Mouse (Mus musculus) left cerebral cortex, postnatal 36 days (tissue): ENCODE results near the gene Arrdc3. TPM values are rescaled to one million over a fixed set of nuclear protein-coding genes. Genes with fewer than 3 reads are reported as not detected.
"Not testable (repeated sequence)": the region's sequence is repeated elsewhere in the genome, so short reads cannot be mapped to it uniquely, and the experiment has no call there.

Experiments used
- DNase-seq, 2 experiments: peaks; one replicate each; pipeline ENCODE4 v3.0.0; 2021 to 2022; ENCODE audit warnings: low spot score in 2 of 2, mixed read lengths in 1 of 2
- intact Hi-C: fragments of 180-260 bp; cut with DNase I; formaldehyde crosslinking; loops from one replicate; pipeline ENCODE4 v1.15.1; 2025
- total RNA-seq, 2 experiments: library from RNA; stranded (reverse); gene quantifications; 2 replicates each; pipeline ENCODE4 v1.2.3; 2021

Arrdc3 gene
- 10 to 100 TPM; 37.0 to 39.8 TPM for total RNA-seq

DNA sequence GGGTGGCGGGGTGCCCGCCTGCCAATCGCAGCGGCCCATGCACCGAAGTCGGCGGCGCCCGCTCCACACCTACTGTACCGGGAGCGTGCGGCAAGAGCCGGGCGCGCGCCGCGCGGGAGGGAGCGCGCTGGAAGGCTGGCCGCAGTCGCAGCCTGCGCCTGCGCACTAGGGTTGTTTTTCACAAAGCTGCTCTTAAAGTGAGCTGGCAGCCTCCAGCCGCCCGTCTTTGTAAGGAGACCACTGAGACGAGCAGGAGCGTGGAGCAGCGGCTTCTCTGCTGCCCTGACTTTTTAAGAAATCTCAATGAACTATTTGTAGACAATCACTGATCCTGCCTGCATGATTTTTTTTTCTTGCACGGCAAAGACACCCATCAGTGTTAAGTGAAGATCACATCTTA is at the start of gene Arrdc3:
Gene Arrdc3, plus strand, starts transcription at position 195 of the 400 bp plus-strand sequence.
- peak; percentile 97 to 98 for DNase-seq
- intact Hi-C loops = loop anchor here (2.0 to 5.0 kb wide), 5 partner anchors 272 to 829 kb away; partner anchors contain the start of genes Lysmd3, Mblac2 and Polr3g

DNA sequence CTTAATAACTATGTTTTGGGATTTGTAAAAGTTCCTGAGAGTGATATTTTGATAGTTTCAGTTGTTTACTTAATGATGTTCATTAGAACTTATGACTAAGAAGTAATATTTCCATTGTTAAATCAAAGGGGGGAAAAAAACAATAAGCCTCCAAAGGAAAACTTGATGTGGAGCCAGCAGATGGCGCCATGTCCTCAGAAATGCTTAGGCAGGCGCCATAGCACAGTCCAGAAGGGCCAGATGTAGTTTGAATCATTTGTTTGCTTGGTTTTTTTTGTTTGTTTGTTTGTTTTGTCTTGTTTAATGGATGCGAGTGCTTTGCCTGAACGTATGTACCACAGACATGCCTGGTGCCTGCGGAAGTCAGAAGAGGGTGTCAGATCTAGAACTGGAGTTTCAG is 21.0 kb upstream of the Arrdc3 start:
- peak; percentile 43 to 47 for DNase-seq
- intact Hi-C loops = loop anchor here (1.0 to 5.0 kb wide), 5 partner anchors 295 to 900 kb away; no protein-coding TSS in a partner anchor

DNA sequence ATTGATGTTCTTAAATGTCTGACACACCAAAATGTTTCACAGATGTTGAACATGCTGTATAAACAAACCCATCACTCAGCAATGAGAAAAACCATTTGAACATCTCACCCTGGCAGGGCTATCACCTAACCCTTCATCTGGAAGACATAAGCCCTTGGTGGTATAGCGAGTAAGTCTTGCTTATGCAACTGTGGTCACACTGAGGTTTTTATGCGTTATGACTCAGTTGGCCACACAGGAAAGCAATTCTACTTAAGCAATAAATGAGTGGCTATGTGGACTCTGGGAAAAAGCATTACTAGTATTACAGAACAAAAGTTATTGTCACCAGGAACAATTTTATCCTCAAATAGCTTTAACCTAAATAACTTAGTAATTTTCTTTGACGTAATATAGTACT is 19.0 kb upstream of the Arrdc3 start:
- intact Hi-C loops = loop anchor here (5.0 kb wide), 3 partner anchors 293 to 898 kb away; no protein-coding TSS in a partner anchor
- no peak for DNase-seq

DNA sequence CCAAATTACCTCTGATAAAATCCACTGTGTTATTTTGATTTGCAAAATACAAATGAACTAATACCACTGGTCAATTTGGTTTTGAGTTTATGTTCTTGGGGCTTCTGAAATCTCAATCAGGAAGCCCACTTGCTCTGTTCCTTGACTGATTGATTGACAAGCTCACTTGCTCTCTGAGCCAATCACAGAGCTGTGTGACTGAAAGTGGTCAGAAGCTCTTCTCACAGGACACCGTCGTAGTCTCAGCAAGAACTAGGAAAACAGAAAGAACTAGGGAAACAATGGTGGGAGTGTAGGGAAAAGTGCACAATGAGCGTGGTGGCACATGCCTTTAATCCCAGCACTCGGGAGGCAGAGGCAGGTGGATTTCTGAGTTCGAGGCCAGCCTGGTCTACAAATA is 8.1 kb upstream of the Arrdc3 start:
- intact Hi-C loops = no loop called here
- no peak for DNase-seq

DNA sequence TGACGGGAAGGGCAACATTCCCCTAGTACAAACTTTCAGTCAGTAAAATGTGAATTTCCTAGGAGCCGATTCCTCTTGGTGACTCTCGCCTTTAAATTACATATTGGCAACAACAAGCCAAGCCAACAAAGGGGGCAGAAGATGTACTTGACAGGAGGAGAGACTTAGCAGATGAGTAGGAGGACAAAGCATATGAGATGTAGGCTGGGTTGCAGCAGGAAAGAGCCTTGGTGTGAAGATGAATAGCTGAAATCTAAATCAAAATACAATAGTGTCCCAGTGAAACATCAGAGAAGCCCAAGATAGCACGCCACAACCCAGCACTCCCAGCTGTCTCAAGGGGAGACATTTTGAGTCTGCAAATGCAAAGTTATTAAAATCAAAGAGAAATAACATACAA is 2.4 kb upstream of the Arrdc3 start:
- DNase-seq = peak in 1 of 2 experiments; percentile 40
- intact Hi-C loops = loop anchor here (5.0 kb wide), 4 partner anchors 432 to 832 kb away; partner anchors contain the start of genes Lysmd3, Mblac2 and Polr3g

DNA sequence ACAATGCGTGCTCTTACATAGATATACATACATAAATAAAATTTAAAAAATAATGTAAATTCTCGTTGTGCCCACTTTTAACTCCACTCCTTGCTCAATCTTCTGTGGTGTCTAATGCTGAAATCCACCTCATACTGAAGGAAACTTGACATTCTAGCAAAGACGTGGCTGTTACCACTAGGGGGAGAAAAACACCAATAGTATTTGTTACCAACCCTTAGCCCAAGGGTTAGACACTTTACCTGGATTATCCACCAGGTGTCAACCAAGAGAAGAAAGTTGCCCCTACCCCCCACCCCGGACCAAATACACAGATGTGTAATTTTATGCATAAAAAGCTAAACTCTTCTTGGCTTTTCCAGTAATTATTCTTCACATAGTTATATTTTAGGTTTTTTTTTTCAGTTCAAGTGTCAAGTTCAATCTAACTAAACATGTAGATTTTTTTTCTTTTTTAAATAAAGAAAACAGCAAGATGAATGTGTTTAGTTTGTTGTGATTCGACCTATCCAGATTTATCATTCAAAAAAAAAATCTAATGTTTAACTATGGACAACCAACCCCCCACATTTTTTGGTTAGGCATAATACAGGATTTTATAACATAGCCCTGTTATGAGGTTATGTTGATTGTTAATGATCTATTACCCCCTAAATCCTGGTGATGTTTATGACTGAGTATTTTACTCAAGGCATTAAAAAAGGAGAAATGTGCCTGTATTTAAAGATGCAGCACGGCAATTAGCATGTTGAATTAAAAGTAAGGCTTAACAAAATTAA is 1.3 kb upstream of the Arrdc3 start:
- intact Hi-C loops = loop anchor here (2.0 to 5.0 kb wide), 5 partner anchors 273 to 830 kb away; partner anchors contain the start of genes Lysmd3, Mblac2 and Polr3g
- peak in 1 of 2 experiments; percentile 24 for DNase-seq

DNA sequence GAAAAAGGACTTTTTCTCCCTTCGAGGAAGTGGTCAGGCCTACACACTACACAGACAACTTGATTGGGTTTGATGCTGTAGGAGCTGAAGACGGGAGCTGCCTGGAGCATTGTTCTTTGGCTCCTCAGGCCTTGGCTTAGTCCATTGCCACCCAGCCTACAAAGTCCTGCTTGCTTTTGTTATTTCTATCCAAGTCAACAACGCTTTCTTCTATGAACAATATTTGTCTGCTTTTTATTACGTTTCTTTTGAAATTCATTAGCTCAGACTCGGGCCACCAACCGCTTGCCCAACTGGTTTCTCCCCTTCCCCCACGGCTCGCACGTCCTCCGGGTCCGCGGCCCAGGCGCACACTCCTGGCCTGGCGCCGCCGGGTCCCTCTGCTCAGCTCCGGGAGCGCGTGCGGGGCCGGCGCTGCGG is 458 bp upstream of the Arrdc3 start:
- intact Hi-C loops = loop anchor here (2.0 to 5.0 kb wide), 5 partner anchors 272 to 830 kb away; partner anchors contain the start of genes Lysmd3, Mblac2 and Polr3g
- DNase-seq = no peak

DNA sequence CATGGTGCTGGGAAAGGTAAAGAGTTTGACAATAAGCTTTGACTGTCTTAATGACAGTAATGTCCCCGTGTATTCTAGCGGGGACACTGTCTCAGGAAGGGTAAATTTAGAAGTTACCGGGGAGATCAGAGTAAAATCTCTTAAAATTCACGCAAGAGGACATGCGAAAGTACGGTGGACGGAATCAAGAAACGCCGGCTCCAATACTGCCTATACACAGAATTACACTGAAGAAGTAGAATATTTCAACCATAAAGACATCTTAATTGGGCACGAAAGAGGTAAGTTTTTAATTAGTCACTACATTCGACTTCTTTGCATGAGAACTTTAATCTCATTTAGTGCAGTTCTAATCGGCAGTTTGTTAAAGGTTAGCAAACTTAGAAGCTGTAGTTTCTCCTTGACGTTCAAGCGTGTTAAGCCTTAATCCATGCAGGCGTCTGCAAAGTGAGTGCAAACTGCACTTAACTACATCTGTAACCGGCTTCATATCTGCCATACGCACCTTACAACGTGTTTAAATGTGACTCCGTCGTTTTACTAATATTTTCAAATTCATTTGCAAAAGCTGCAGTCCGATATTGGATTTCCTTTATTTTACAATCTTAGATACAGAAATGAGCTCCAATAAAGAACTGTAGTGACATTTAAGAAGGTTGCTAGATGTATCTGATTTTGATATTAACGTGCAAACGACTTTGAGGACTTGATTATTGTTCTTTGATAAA is 629 bp downstream of the Arrdc3 start:
- DNase-seq = no peak

DNA sequence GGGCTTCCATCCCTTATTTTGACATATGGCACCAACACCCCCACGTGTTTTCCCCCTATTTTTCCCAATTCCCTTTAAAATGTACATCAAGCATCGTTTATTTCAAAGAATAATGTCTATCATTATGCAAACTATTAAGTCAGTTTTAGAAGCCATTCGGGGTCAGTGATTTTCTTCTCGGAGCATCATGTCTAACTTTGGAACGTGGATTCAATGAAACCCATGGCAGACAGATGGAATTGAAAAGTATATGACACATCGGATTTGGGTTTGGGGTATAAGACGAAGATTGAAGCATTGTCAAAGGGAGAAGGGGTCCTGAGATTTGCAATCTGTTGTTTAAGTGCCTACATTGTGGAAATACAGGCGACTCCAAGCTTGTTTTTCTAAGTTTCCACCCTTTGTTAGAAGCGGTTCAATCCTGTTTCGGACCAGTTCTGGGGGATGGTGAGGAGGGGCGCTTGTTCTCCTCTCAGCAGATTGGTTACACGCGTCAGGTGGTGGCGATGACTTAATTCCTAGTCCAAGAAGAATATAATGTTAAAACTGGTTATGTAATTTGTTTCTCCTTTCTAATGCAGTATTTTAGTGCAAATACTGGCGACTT is 1.3 kb downstream of the Arrdc3 start:
- DNase-seq = peak; percentile 69 to 76
- intact Hi-C loops = loop anchor here (2.0 to 5.0 kb wide), 5 partner anchors 78 to 828 kb away; partner anchors contain the start of genes Lysmd3, Mblac2 and Polr3g

More for the DNA sequence above, 629 bp downstream of the Arrdc3 start:
- intact Hi-C loops = loop anchor here (2.0 to 5.0 kb wide), 6 partner anchors 79 to 828 kb away; partner anchors contain the start of genes Lysmd3, Mblac2 and Polr3g

DNA sequence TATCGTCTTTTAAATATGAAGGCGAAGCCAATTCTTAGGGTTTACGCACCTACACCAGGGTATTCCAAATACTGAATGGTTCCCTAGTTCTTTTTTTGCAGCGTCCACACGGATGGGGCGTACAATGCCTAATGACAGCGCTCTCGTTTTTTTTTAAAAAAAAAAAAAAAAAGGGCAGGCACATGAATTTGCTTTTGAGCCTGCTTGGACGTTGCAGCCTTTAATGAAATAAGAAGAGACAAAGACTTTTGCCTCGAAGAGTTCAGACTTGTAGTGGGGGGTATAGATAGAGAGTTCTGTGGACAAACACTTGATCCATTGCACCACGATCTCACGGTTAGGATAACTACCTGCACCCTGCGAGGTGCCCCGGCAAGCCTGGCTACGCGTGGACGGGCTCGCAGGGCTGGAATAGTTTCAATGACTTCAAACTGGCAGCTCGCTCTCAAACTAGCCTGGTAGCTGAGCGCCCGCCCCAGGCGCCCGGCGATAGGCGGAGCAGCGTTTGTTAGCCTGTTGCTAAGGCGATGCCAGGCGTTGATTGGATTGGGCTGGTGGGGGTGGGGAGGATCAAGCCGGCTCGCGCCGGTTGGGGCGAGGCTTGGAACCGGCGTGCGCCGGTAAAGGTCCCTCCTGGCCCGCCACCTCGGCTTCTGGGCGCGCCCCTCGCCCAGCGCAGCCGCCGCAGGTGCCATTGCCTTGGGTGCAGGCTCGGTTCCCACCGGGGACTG is 2.1 kb downstream of the Arrdc3 start:
- DNase-seq = peak; percentile 91 to 92
- intact Hi-C loops = loop anchor here (2.0 kb wide), 1 partner anchor 78 kb away; no protein-coding TSS in a partner anchor

DNA sequence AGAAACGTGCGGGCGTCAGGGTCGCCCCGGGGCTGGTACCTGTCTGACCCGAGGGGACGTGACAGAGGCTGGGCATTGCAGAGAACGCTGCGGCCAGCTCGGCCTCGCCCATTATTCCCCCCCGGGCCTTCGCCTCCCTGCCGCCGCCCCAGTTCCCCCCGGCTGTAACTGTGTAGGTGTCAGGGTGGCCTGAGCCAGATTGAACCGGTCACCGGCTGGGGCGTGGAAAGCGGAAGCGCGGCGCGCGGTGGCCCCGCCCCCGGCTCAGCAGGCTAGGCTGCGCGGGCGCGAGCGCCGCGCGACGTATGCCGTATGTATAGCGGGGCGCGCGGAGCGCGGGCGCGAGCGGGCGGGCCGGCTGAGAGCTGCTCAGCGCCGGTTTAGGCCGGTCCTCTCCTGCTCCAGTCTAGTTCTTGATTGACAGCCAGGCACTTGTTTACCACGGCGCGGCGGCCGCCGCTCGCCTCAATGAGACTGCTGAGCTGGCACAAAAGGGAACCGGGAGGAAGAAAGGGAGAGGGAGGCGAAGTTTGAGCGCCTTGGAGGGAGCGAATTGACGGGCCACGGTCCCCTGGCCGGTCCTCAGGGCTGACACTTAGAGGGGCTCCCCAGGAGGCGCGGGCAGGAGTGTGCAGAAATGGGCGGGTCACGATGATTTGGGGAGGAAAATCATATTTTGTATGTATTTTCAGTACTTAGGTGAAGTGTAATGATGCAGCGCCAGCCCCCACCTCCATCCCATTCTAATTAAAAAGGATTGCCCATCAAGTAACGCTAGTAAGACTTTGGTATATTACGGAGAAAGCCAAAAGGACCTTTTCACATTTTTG is 2.9 kb downstream of the Arrdc3 start:
- DNase-seq = peak; percentile 91 to 92
- intact Hi-C loops = loop anchor here (2.0 kb wide), 1 partner anchor 77 kb away; no protein-coding TSS in a partner anchor

DNA sequence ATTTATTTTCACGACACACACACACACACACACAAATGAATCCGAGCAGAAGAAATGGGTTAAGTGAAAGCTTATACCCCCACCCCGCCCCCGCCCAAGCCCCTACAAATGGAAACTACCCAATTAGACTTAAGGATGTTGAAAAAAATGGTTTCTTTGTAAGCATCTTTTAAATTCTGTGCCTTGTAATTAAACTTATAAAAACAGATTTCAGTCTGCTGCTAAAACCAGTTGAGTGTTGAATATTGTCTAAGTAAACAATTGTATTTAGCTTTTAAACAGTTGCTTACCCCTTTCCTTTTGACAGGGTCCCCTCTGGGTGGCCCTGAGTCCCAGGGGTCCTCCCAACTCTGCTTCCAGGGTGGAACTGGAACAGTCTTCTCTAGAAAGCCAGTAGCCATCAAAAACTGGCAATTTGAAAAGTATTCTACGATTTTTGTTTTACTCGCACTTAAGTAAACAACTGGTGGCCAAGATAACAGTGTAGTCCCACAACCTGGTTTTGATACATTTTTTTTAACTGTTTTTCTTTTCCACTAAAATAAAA is 3.6 kb downstream of the Arrdc3 start:
- intact Hi-C loops = no loop called here

DNA sequence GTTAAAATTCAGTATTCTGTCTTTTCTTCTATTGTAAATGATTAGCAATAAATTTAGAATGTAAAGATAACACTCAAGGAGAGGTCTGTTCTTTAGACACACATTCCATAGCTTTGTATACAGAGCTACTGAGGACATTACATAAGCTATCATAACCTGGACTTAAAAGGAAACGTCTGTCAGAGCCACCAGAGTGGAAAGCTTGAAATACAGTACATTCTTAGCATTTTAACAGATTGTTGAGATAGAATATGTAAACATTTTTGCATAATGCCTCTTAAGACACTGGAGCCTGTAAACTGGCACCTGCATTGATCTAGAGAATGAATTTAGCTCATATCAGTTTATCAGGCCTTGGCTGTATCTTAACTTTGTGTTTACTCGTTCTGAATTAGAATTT is 4.7 kb downstream of the Arrdc3 start:
- intact Hi-C loops = no loop called here
- no peak for DNase-seq

More for the DNA sequence above, 3.6 kb downstream of the Arrdc3 start:
- DNase-seq = no peak

DNA sequence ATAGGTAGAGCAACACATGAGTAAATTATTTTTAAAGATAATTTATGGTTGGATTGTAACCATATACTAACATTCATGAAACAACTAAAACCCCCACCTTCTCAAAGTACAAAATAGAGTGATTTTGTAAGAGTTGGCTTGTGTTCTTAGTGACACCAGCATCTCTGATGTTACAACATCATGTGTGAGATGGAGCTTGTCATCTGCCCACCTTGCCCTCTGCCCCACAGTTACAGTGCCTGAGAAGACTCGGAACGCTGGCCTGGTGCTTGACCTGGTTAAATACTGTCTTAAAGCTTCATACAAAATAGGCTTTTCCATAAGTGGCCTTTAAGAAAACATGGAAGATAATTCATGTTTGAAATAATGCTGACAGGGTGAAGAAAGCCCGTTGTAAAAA is 11.7 kb downstream of the Arrdc3 start:
- DNase-seq, intact Hi-C loops: not testable (repeated sequence)

DNA sequence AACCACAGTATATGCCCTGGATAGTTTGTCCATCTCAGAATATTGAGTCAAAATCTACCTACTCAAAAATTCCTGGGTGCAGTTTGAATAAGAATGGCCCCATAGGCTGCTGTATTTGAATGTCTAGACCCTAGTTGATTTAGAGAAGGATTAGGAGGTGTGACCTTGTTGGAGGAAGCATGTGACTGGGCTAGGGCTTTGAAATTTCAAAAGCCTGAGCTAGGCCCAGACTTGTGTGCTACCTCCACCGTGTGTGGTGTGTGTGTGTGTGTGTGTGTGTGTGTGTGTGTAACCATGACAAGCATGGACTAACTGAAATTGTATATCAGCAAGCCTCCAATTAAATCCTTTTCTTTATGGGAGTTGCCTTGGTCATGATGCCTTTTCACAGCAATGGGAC is 14.2 kb downstream of the Arrdc3 start:
- intact Hi-C loops = no loop called here
- DNase-seq = no peak

DNA sequence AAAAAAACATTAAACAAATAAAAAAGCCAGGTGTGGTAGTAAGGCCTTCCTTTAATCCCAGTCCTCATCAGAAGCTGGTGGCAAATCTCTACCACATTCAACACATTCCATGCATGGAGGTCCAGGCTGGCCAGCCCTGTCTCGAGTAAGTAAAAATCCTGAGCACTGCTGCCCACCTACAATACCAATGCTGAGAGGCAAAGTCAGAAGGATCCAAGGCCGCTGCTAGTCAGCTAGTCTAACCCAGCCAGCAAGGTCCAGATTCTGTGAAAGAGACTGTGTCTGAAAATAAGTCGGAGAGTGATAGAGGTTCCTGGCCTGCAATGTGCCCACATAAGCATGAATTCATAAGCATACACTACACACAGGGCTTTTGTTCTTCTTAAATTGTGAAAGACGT is 14.9 kb downstream of the Arrdc3 start:
- intact Hi-C loops = no loop called here
- no peak for DNase-seq

DNA sequence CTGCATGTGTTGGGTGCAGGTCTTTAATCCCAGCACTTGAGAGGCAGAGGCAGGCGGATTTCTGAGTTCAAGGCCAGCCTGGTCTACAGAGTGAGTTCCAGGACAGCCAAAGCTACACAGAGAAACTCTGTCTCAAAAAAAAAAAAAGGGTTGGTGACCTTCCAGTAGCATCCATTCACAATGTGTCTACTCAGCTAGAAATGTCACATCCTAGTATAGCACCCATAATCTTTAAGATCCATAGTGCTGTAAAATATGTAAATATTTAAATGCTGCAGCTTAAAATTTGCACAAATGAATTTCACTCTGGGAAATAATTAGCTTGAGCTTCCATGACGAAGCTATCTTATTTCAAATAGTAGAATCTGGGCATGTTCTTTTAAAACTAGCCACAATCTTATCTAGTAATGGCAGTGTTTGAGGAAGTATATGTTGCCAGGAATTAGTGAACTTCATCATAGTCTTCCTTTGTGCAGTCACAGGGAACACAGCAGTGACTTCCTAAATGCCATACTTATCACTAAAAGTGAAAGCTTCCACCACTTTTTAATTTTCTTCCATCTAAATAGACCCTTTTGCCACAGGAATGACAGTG is 16.3 kb downstream of the Arrdc3 start:
- intact Hi-C loops = no loop called here
- no peak for DNase-seq
